Mouse (Mus musculus) embryonic facial prominence, embryonic 15.5 days (tissue): ENCODE data around the gene Lrfn4. TPM values are rescaled to one million over a fixed set of nuclear protein-coding genes. Genes with fewer than 3 reads are reported as not detected.
A peak's percentile ranks its signal among the peaks of the same experiment; 100 is the strongest.

Source experiments
- ATAC-seq: fragments of 200-750 bp; cut with Nextera tagmentation; 2 replicates; pipeline ENCODE4 v1.8.0; 2017; ENCODE audit warnings: low read depth, moderate TSS enrichment; ENCODE audit not compliant: insufficient number of reproducible peaks, low FRiP score, low TSS enrichment
- H3K27ac ChIP-seq: fragments of 300-500 bp; sonication (generic); replicated peaks from 2 replicates; pipeline ENCODE4 v1.5.1; 2015; ENCODE audit warnings: mild to moderate bottlenecking, inconsistent platforms
- H3K27me3 ChIP-seq: fragments of 300-500 bp; sonication (generic); 2 replicates; pipeline ENCODE4 v1.6.1; 2015; ENCODE audit warnings: inconsistent platforms
- H3K36me3 ChIP-seq: fragments of 300-500 bp; sonication (generic); 2 replicates; pipeline ENCODE4 v1.6.1; 2015; ENCODE audit warnings: mild to moderate bottlenecking, inconsistent platforms
- H3K4me1 ChIP-seq: fragments of 300-500 bp; sonication (generic); 2 replicates; pipeline ENCODE4 v1.6.1; 2015; ENCODE audit warnings: inconsistent platforms
- H3K4me2 ChIP-seq: fragments of 300-500 bp; sonication (generic); replicated peaks from 2 replicates; pipeline ENCODE4 v1.6.1; 2015; ENCODE audit warnings: mild to moderate bottlenecking, inconsistent platforms
- H3K4me3 ChIP-seq: fragments of 300-500 bp; sonication (generic); replicated peaks from 2 replicates; pipeline ENCODE4 v1.5.1; 2015; ENCODE audit warnings: mild to moderate bottlenecking, inconsistent platforms
- H3K9ac ChIP-seq: fragments of 300-500 bp; sonication (generic); 2 replicates; pipeline ENCODE4 v1.6.1; 2015; ENCODE audit warnings: inconsistent platforms
- H3K9me3 ChIP-seq: fragments of 300-500 bp; sonication (generic); replicated peaks from 2 replicates; pipeline ENCODE4 v1.6.1; 2016; ENCODE audit warnings: inconsistent platforms
- WGBS: fragments of 180-500 bp; shearing (Covaris S2); methylation state at CpG from one replicate; pipeline ENCODE4 v1.1.7; 2015; 5-methylcytosine and 5-hydroxymethylcytosine counted together
- polyA plus RNA-seq: library from polyadenylated mRNA; unstranded; fragments of >200 nt; fragmentation: Nextera tagmentation; extraction: Ambion mirVana; gene quantifications from 2 replicates; pipeline ENCODE4 v1.2.1, GENCODE M21; 2015

Lrfn4 gene
- polyA plus RNA-seq, result 7.6 and 8.4 TPM in 2 replicates

DNA sequence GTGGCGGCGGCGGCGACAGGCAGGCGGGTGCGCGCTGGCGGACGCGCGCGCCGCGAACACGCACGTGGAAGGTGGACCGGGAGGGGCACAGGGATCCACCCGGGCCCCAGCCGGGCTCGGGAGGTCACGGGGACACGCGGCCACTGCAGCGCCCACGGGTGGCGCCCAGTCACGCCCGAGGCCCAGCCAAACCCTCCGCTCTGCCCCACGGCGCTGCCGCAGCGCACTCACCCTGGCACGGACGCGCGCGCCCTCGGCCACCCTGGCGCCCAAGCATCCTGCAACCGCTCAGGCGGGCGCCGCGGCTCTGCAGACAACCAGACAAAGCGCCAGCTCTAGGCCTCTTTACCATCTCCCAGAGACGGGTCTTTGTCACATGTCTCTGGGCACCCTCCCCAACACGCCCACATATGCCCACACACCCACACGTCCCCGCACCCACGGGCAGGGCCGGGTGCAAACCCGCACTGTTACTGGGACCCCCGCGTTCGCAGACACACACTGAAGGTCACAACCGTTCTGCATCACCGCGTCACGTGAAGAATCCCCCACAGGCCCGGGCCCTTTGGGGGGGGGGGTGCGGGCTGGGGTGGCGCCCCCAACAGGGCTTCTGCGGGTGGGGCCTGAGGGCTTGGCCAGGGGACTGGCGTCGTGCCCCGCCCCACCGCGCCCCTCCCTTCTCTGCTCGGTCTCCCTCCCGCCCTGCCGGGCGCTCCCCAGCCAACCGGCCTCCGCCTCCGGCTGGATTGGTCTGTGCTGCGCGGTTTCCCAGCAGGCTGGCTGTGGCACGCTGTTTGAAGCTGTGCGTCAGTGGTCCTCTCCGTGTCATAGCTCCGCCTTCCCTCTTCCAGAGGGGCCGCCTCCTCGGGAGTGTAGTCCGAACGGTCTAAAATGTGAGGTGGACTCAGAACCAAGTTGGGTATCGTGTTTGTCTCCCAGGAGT, at the start of gene Lrfn4:
Gene Lrfn4, minus strand, starts transcription at position 517 of the 943 bp plus-strand sequence.
- peaks cover 29% of the 10 kb centered on the region for H3K36me3 ChIP-seq
- under 1% methylated on average over 77 of the region's 87 CpGs for WGBS
- H3K27me3 ChIP-seq, result no peaks in the 10 kb centered on the region
- H3K4me3 ChIP-seq, result peak within 1 kb of the TSS; percentile 86
- peak within 1 kb of the TSS; percentile 91 for H3K9ac ChIP-seq
- peak within 1 kb of the TSS; percentile 75 for H3K4me2 ChIP-seq
- peak within 1 kb of the TSS; percentile 90 for H3K27ac ChIP-seq
- peaks cover 41% of the 10 kb centered on the region for H3K4me1 ChIP-seq
- H3K9me3 ChIP-seq, result no peaks in the 10 kb centered on the region
- peak; percentile 95 for ATAC-seq

DNA sequence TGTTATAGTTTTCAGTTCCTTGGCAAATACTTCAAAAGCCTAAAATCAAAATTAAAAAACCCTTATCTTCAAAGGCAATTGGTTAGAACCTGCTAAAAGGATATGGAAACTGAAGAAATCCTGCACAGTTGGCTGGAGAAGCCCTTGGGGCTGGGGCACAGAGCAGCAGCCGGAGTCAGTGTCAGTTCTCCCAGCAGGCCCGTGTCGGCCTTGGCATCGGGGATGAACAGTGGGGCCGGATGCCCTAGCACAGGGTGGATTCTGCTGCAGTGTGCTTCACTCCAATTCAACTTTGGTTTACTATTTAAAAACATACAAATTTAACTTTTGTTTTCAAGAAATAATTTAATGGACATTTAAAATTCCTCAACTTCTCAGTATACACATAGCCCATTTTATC, 42.7 kb upstream of the Lrfn4 start:
- no peak for ATAC-seq

DNA sequence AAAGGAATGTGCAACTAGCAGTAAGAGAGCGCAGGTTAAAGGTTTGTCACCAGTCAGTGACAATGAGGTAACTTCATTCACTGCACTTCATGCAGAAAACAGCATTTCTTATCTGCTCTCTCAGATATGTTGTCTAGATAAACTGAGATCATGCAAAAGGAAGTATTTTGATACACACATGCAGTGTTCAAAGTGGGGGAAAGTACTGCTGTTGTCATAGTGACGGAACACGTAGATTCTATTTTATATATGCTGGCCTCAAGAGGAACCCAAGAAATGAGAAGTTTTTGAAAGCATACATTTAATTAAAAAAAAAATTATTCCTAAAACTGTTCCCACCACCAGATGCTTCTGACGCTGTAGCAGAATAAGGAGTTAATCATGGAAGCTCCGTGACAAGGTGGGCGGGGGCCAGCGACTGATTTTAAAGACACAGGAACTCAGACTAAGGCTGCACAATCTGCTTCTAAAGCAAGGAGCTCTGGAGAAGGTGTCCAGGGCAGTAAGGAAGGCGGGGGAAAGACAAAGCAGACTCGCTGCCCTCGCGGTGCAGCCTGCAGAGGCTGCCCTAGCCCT, 31.5 kb upstream of the Lrfn4 start:
- Histone ChIP-seq H3K27ac (no peak overlapping the region), H3K4me1 (no peaks in the 10 kb centered on the region), H3K9ac (no peak overlapping the region), H3K4me3 (no peak overlapping the region), H3K27me3 (no peaks in the 10 kb centered on the region), H3K4me2 (no peak overlapping the region), H3K9me3 (no peaks in the 10 kb centered on the region), H3K36me3 (no peaks in the 10 kb centered on the region)
- 55% methylated on average over 11 of the region's 11 CpGs for WGBS
- ATAC-seq, result no peak

More for the DNA sequence above, 42.7 kb upstream of the Lrfn4 start:
- Histone ChIP-seq H3K27ac (no peak overlapping the region), H3K9ac (no peak overlapping the region), H3K9me3 (no peaks in the 10 kb centered on the region), H3K4me2 (no peak overlapping the region), H3K4me1 (no peaks in the 10 kb centered on the region), H3K36me3 (no peaks in the 10 kb centered on the region), H3K27me3 (no peaks in the 10 kb centered on the region), H3K4me3 (no peak overlapping the region)
- 87% methylated on average over 5 of the region's 5 CpGs for WGBS

DNA sequence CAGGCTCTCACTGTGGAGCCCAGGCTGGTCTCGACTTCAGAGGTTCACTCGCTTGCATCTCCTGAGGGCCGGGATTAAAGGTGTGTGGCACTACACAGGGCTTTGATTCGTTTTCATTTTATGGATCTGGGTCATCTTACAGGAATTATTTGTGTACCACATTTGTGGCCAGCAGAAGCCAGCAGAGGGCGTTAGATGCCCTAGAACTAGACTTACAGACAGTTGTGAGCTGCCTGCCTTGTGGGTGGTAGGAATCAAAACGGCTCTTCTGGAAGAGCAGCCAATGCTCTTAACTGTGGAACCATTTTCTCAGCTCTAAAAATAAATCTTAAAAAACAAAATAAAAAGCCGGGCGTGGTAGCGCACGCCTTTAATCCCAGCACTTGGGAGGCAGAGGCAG, 28.8 kb upstream of the Lrfn4 start:
- Histone ChIP-seq H3K27me3 (no peaks in the 10 kb centered on the region), H3K4me3 (no peak overlapping the region), H3K9me3 (no peaks in the 10 kb centered on the region), H3K4me1 (no peaks in the 10 kb centered on the region), H3K9ac (no peak overlapping the region), H3K27ac (no peak overlapping the region), H3K36me3 (no peaks in the 10 kb centered on the region), H3K4me2 (no peak overlapping the region)
- 40% methylated on average over 10 of the region's 10 CpGs for WGBS
- ATAC-seq, result no peak

GRCm38 (mm10) chr19:4635986-4636385, 20.5 kb upstream of the Lrfn4 start:
- Histone ChIP-seq H3K4me1 (no peaks in the 10 kb centered on the region), H3K9me3 (no peaks in the 10 kb centered on the region), H3K36me3 (no peaks in the 10 kb centered on the region), H3K27me3 (no peaks in the 10 kb centered on the region), H3K4me2 (no peak overlapping the region), H3K27ac (no peak overlapping the region), H3K4me3 (no peak overlapping the region), H3K9ac (no peak overlapping the region)
- 69% methylated on average over 4 of the region's 4 CpGs for WGBS
- ATAC-seq, result no peak

- no peak overlapping the region for H3K27ac ChIP-seq
- no peak for ATAC-seq
- 0% methylated on average over 1 of the region's 1 CpGs for WGBS
- H3K4me3 ChIP-seq, result no peak overlapping the region
- 0 out of 2 replicates have a peak, but pooled peaks cover 3% of the 10 kb centered on the region for H3K36me3 ChIP-seq
- no peak overlapping the region for H3K9ac ChIP-seq
- no peaks in the 10 kb centered on the region for H3K27me3 ChIP-seq
- no peak overlapping the region for H3K4me2 ChIP-seq
- H3K4me1 ChIP-seq, result peaks cover 31% of the 10 kb centered on the region
- H3K9me3 ChIP-seq, result no peaks in the 10 kb centered on the region
These were observed 13.4 kb upstream of the Lrfn4 start for GRCm38 (mm10) chr19:4628819-4629218.

- ATAC-seq, result peak; percentile 25
- H3K4me2 ChIP-seq, result peak overlapping the region; percentile 73
- peak overlapping the region; percentile 90 for H3K4me3 ChIP-seq
- H3K36me3 ChIP-seq, result peaks cover 28% of the 10 kb centered on the region
- H3K27me3 ChIP-seq, result no peaks in the 10 kb centered on the region
- peak overlapping the region; percentile 88 for H3K9ac ChIP-seq
- H3K4me1 ChIP-seq, result peaks cover 35% of the 10 kb centered on the region
- H3K9me3 ChIP-seq, result no peaks in the 10 kb centered on the region
- under 1% methylated on average over 35 of the region's 35 CpGs for WGBS
- H3K27ac ChIP-seq, result peak overlapping the region; percentile 93
These were observed 10.5 kb upstream of the Lrfn4 start for GRCm38 (mm10) chr19:4625829-4626535.

- Histone ChIP-seq H3K4me2 (peak within 1 kb of the TSS; percentile 73), H3K27ac (peak within 1 kb of the TSS; percentile 93), H3K9me3 (no peaks in the 10 kb centered on the region), H3K9ac (peak within 1 kb of the TSS; percentile 88), H3K4me3 (peak within 1 kb of the TSS; percentile 90), H3K36me3 (peaks cover 33% of the 10 kb centered on the region), H3K27me3 (no peaks in the 10 kb centered on the region), H3K4me1 (peaks cover 35% of the 10 kb centered on the region)
- under 1% methylated on average over 64 of the region's 64 CpGs for WGBS
- ATAC-seq, result peak; percentile 88
These were observed 9.8 kb upstream of the Lrfn4 start, which contains the start of gene Rce1 for GRCm38 (mm10) chr19:4625179-4625828. TSS of gene Rce1 (minus strand) at chr19:4625641.

DNA sequence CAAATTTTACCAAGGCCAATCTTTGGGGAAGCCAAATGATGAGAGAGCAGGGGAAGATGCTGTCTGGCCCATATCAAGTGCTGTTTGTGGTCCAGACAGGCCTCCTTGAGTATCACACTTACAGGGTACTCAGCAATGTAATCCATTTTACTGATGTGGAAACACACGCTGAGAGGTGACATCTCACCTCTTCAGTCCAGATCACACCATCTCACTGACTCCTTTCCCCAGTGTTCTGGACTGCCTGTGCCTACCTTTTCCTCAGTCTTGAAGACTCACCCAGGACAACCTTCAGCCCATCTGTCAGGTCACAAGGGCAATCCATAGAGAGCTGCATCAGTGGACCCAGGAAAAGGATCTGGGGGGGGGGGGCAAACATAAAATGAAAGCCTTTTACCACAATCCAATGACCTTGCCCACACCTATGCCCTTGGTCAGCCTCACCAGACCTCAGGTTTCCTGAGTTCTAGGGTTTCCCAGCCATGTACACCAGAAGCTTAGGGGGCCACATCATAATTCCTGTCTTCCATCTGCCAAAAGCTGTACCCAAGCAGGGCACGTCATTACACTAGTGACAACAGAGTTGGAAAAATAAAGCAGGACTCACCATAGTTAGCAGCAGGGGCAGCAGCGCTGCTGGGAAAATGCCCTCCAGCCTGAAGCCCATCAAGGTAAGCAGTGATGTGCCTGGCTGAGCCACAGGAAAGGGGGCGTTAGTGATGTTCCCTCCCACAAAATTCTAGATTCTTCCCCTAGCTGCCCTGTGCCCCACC, 9.1 kb upstream of the Lrfn4 start:
- Histone ChIP-seq H3K9me3 (no peaks in the 10 kb centered on the region), H3K36me3 (peaks cover 33% of the 10 kb centered on the region), H3K27ac (peak overlapping the region; percentile 93; the same call in 1 of the 2 replicates), H3K4me1 (peaks cover 35% of the 10 kb centered on the region), H3K27me3 (no peaks in the 10 kb centered on the region), H3K9ac (peak overlapping the region; percentile 88), H3K4me3 (peak overlapping the region; percentile 90), H3K4me2 (peak overlapping the region; percentile 65)
- ATAC-seq, result no peak
- WGBS, result 26% methylated on average over 4 of the region's 4 CpGs

DNA sequence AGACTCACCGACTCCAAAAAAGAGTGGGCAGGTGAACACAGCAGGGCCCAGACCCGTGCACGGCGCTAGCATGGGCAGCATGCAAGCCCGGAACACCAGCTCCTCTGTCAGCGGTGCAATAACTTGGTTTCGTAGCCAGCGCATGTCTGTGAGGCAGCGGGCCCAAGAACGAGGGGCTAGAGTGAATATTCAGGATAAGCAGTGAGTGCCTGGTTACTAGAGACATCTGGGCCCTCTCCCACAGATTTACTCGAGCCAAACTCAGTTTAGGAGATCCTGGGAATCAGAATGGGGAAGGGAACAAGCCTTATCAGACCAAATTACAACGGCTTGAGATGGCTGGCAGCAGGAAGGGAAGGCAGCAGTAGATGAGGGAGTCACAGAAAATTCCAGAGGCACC, 8.5 kb upstream of the Lrfn4 start:
- Histone ChIP-seq H3K4me1 (peaks cover 35% of the 10 kb centered on the region), H3K4me3 (no peak overlapping the region), H3K27me3 (no peaks in the 10 kb centered on the region), H3K4me2 (no peak overlapping the region), H3K9me3 (no peaks in the 10 kb centered on the region), H3K9ac (0 out of 2 replicates have a peak overlapping the region, but pooled peaks have one; percentile 88), H3K36me3 (peaks cover 33% of the 10 kb centered on the region), H3K27ac (no peak overlapping the region)
- no peak for ATAC-seq
- 90% methylated on average over 12 of the region's 12 CpGs for WGBS
